Mouse (Mus musculus) embryonic fibroblast, embryonic 13.5 days (primary cell): Measurements from ENCODE around the gene Mrpl36.

Experiments used
- CTCF ChIP-seq: IDR thresholded peaks from 2 replicates; pipeline ENCODE4 v1.5.1; 2011; ENCODE audit warnings: mild to moderate bottlenecking, control low read depth, low read length, moderate library complexity, borderline replicate concordance; ENCODE audit not compliant: insufficient read depth
- POLR2A ChIP-seq: IDR thresholded peaks from 2 replicates; pipeline ENCODE4 v1.6.1; 2011; ENCODE audit warnings: low read depth, mild to moderate bottlenecking, control low read depth, low read length, moderate library complexity

- TF ChIP-seq POLR2A (no peak), CTCF (no peak)
Measured at GRCm38 (mm10) chr13:73291102-73291501, 37.2 kb upstream of the Mrpl36 start.
